In genomic region chr3:127895792-127896541, GRCm38 (mm10) we compare ENCODE assay signal across 8 mouse cellular contexts. TPM values are rescaled to one million over a fixed set of nuclear protein-coding genes. Genes with fewer than 3 reads are reported as not detected.
DNase-seq lines count a peak whose midpoint lies in the region; ATAC-seq lines count a peak whose summit lies in the region.

Fam241a (minus strand) TSS chr3:127896324.

- H3K4me2 ChIP-seq in intestine, embryonic 16.5 days (ENCODE audit: low read depth, low read length) = peak within 1 kb of the TSS; percentile 76
- H3K4me2 ChIP-seq in midbrain, embryonic 11.5 days = peak within 1 kb of the TSS; percentile 78

- 0 out of 2 replicates have a peak, but pooled peaks cover 7% of the 10 kb centered on the region for H3K4me1 ChIP-seq in intestine, embryonic 16.5 days (ENCODE audit: control insufficient read depth, insufficient read depth, low read length)
- H3K4me1 ChIP-seq in midbrain, embryonic 11.5 days (ENCODE audit: control insufficient read depth, insufficient read depth, low read length) = no peaks in the 10 kb centered on the region

- no peaks in the 10 kb centered on the region for H3K9me3 ChIP-seq in intestine, embryonic 16.5 days (ENCODE audit: control insufficient read depth, low read length)
- no peaks in the 10 kb centered on the region for H3K9me3 ChIP-seq in midbrain, embryonic 11.5 days (ENCODE audit: control insufficient read depth, low read length)

- WGBS in intestine, embryonic 16.5 days = under 1% methylated on average over 85 of the region's 94 CpGs
- under 1% methylated on average over 77 of the region's 94 CpGs for WGBS in midbrain, embryonic 11.5 days

- peak within 1 kb of the TSS; percentile 72 for H3K4me3 ChIP-seq in intestine, embryonic 16.5 days (ENCODE audit: low read length)
- peak within 1 kb of the TSS; percentile 56 for H3K4me3 ChIP-seq in midbrain, embryonic 11.5 days (ENCODE audit: low read depth, low read length)

- intact Hi-C loops in gastrocnemius, postnatal 36 days (cut with DNase I) = loop anchor here (2.0 to 10.0 kb wide), 3 partner anchors 51 to 1929 kb away; partner anchors contain the start of gene Rrh
- intact Hi-C loops in left cerebral cortex, postnatal 4 days (cut with DNase I) = no loop called here

- ATAC-seq in intestine, embryonic 16.5 days = peak; percentile 95
- peak; percentile 96 for ATAC-seq in midbrain, embryonic 11.5 days (ENCODE audit: low FRiP score)

- H3K27ac ChIP-seq in intestine, embryonic 16.5 days (ENCODE audit: low read length) = peak within 1 kb of the TSS; percentile 85
- H3K27ac ChIP-seq in midbrain, embryonic 11.5 days (ENCODE audit: low read depth, low read length) = no peak within 1 kb of the TSS

- DNase-seq in adrenal gland, adult 8-10 months = peak; percentile 77
- DNase-seq in embryo, embryonic 11 days = peak; percentile 89
- peak; percentile 71 to 76 for DNase-seq in gastrocnemius, postnatal 36 days
- peak; percentile 87 for DNase-seq in left cerebral cortex, postnatal 4 days
- peak; percentile 97 for DNase-seq in midbrain, embryonic 11.5 days (ENCODE audit: low spot score, missing footprints)
- peak; percentile 77 for DNase-seq in right cerebral cortex, postnatal 4 days
- peak; percentile 92 for DNase-seq in yolk sac, embryonic 10.5 days (ENCODE audit: low spot score)

- peak within 1 kb of the TSS; percentile 75 for H3K9ac ChIP-seq in intestine, embryonic 16.5 days (ENCODE audit: low read depth, low read length)
- peak within 1 kb of the TSS; percentile 55 for H3K9ac ChIP-seq in midbrain, embryonic 11.5 days (ENCODE audit: low read length)

- no peaks in the 10 kb centered on the region for H3K36me3 ChIP-seq in intestine, embryonic 16.5 days (ENCODE audit: control insufficient read depth, insufficient read depth, low read length)
- H3K36me3 ChIP-seq in midbrain, embryonic 11.5 days (ENCODE audit: control insufficient read depth, insufficient read depth, low read length) = no peaks in the 10 kb centered on the region

- H3K27me3 ChIP-seq in intestine, embryonic 16.5 days (replicated peaks; ENCODE audit: control insufficient read depth, insufficient read depth, low read length) = no peaks in the 10 kb centered on the region
- H3K27me3 ChIP-seq in midbrain, embryonic 11.5 days (ENCODE audit: control insufficient read depth, insufficient read depth, low read length) = peaks cover 7% of the 10 kb centered on the region

RNA-seq across cellular contexts. Expression of gene Fam241a, which starts in this region (rescaled TPM):
- total RNA-seq in adrenal gland, adult 8-10 months (2022) = 1 to 10 TPM; 3.0 to 5.2 (median 3.3) TPM
- total RNA-seq in gastrocnemius, postnatal 36 days (2021) = 1 to 10 TPM; 2.8 to 3.4 TPM
- 3.0 and 8.9 TPM in 2 replicates for polyA plus RNA-seq in intestine, embryonic 16.5 days (2015; fragmentation: Nextera tagmentation; extraction: Ambion mirVana)
- 10 to 100 TPM; 11.0 to 13.2 TPM for total RNA-seq in left cerebral cortex, postnatal 4 days (2021)
- polyA plus RNA-seq in midbrain, embryonic 11.5 days (2014; fragmentation: Nextera tagmentation; extraction: Ambion mirVana) = 5.4 and 5.5 TPM in 2 replicates
